Mouse (Mus musculus): ENCODE results near the gene 4933427I04Rik.
A peak's percentile ranks its signal among the peaks of the same experiment; 100 is the strongest.

The 4933427I04Rik gene

DNA sequence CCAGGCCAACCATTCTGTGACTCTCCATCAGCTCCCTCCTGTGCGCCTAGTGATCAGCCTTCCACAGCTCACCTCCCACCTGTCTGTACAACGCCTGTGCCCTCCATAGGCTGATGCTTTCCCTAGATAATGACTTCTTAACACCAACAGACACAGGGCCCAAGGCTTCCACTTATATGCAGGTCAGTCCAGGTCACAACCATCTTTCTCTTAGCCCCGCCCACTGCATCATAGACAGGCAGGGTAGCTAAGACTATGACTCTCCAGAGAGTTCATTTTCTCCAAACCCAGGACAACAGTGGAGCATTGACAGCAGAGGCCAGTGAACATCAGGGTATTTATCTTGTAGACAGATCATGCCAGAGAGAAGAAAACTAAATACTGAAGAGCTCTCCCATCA lies at the start of gene 4933427I04Rik:
Gene 4933427I04Rik (plus strand): TSS at position 301 of the 400 bp plus-strand sequence.
- no peak for DNase-seq (ENCODE audit: low spot score in 2 of 2)

DNA sequence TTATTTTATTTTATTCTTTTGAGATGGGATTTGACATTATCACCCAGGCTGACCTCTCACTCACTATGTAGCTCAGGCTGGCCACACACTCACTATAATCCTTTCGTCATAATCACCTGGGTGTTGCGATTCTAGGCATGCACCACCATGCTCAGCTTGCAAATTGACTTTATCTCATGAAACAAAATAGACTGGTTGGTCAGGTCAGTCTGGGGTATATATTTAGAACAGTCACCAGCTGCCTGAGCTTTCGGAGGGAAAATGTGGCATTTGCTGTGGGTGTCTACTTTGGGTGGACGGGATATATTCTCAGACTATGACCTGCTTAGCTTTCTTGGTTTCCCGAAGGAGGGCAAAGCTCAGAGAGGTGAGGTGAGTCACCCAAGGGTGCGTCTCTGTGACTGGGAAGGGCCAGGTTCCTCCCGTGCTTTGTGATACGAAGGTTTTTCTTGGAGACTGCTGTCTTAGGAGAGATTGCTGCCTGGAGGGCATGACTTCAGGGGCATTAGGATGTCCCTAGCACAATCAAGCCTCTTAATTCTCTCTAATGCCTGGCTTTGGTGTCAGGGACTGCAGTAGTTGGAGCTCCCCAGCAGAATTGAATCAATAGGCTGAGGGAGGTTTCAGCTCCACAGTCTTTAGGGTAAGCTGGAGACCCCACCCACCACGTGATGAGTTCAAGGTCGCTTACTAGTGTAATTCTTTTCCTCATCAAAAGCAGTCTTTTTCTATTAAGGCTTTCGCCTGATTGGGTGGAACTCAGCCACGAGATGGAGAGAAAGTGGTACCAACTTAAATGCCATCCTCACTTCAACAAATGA lies 48.8 kb upstream of the 4933427I04Rik start:
- no peak for DNase-seq (ENCODE audit: low spot score in 2 of 2)

DNA sequence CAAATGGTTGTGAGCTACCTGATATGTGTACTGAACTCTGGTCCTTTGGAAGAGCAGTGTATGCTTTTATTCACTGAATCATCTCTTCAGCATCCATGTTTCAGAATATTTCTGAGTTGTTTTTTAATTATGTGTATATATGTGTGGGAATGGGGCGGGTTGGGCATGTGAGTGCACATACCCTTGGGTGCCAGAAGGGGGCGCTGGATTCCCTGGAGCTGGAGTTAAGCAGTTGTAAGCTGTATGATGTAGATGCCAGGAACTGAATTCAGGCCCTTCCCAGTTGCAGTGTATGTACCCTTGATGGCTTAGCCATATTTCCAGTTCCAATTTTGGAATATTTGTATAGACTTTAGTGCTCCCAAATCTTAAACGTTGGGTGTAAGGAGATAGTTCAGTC lies 47.0 kb upstream of the 4933427I04Rik start:
- DNase-seq (ENCODE audit: low spot score in 2 of 2), result no peak

DNA sequence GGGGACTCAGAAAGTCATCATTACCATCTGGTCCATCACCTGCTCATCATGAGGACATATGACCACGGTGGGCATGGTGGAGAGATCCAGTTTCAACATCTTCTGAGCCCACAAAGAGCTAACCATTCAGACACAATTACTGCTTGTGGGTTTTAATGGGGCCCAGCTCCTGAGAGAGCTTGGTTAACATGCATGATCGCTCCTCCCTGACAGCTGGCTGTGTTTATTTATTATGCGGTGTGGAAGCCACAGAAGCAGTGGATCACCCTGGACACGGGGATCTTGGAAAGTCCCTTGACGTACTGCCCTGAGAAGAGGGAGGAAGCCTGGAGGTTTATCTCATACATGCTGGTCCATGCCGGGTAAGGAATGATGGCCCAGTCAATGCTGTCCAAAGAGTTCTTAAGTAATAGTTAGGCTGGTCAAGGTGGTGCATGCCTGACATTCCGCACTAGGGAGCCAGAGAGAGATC lies 45.4 kb upstream of the 4933427I04Rik start:
- DNase-seq (ENCODE audit: low spot score in 2 of 2), result no peak

DNA sequence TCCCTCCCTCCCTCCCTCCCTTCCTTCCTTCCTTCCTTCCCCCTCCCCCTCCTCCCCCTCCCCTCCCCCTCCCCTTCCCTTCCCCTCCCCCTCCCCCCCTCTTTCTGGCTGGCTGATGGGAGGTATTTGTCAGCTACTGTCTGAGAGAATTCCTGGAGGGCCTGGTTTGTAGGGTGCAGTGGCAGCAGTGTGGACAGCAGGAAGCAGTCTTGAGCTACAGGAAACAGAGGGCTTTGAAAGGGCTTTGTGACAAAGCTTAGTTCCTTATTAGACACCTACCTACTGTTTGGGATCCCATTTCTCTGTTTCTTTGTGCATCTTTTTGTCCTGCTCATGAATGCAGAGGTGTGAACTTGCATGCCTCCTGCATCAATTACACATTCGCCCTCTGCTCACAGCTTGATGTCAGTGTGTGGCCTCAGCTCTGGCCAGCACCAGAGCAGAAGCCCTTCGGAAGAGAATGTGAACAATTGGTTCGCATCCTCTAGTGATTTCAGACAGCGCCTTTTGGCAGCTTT lies 40.3 kb upstream of the 4933427I04Rik start:
- DNase-seq (ENCODE audit: low spot score in 2 of 2), result no peak

DNA sequence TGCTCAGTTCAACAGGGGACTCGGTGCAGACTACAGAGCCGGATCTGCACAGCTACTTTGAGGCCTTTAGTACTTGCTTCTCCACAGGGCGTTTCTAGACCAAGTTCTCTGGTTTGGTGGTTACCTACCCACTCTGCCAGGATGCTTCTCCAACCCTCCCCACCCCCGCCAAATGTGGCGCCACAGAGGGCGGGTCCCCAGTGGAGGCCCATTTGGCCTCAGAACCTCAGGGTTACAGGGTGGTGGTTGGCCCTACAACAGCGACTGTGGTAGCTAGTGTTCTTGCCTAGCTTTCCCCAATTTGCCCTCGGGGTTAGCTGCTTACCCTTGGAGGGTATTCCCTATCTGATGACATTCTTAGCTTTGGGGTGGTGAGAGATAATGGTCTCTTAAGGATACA lies 17.4 kb upstream of the 4933427I04Rik start:
- DNase-seq (ENCODE audit: low spot score in 2 of 2), result no peak

DNA sequence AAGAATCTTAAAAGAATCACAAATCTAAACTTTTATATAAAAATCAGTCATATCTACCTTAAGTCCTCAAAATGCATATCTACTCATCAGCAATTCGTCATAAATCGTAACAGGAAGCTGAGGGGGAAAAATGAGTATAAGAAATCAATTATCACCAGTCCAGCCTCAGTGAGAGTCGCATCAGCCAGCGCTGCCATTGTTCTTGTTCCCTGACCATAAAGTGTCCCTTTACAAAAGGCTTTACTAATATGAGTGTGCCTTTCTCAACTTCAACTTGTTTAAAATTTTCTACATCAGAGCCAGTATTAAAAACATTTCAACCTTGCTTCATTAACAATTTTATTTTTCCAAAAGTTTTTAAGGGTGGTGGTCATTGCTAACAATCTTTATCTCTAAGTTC lies 2.6 kb upstream of the 4933427I04Rik start:
- DNase-seq (ENCODE audit: low spot score in 2 of 2), result no peak

DNA sequence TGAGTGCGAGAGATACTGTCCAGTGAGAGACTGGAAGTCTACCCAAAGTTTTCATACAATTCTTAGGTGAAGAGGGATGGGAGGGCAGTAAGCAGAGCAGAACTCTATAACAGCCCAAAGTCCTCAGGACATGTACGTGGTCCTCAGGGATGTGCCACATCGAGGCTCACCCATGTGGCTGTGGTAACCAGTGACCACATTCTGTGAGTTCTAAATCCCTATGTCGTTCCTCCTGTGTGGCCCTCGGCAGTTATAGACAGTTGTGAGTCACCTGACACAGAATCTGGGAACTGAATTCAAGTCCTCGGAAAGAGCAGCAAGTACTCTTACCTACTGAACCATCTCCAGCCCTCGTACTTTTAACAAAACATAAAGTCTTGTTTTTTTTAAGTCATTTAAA lies 1.4 kb upstream of the 4933427I04Rik start:
- no peak for DNase-seq (ENCODE audit: low spot score in 2 of 2)

DNA sequence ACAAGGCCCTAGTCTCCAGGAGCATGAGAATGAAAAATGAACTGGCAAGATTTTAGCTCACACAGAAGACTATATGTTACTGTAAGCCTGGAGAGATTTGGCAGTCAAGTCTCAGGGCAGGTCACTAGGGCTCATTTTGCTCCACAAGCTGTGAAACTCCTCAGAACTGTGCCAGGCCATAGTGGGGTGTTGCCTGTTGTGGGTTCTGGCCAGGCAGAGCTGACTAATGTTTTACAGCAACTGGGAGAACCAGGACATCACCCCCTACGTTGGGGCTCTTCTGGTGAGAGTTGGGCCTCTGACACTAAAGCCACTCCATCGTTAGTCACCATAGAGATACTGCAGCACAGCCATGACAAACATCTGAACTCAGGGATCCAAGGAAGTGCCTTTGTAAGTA lies 324 bp downstream of the 4933427I04Rik start:
- no peak for DNase-seq (ENCODE audit: low spot score in 2 of 2)

DNA sequence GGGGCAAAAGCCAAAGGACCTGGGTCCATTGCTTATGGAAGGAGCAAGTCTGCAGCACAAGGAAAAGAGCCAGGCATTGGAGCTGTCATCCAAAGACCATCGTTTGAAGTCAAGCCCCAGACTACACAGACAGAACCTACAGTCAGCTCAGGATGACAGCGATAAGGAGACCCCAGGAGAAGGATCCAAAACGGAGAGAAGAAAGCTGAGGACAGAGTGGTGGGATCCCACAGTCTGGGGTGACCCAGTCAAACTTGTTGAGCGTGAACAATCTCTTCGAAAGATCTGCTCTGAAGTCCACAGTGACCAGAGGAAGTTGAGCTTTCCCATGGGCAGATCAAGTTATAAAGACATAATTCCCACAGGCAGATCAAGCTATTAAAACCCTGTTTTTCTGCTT lies 1.1 kb downstream of the 4933427I04Rik start:
- no peak for DNase-seq (ENCODE audit: low spot score in 2 of 2)

DNA sequence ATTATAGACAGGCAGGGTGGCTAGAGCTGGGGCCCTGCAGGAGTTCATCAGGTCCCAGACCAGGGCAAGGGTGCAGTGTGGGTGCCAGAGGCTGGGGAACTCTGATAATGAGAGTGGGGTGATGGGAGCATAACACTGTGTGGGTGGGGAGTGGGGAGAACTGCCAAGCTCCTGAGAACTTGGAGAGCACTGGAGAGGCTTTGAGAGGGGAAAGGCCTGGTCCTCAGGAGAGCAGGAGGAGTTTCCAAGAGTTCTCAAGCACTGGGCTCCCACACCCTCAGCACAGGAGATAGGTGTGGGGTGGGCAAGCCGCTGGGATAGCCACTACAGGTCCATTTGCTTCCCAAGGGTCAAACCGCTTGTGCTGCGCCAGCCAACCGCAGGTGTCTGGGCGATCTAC lies 34.2 kb downstream of the 4933427I04Rik start:
- no peak for DNase-seq (ENCODE audit: low spot score in 2 of 2)

DNA sequence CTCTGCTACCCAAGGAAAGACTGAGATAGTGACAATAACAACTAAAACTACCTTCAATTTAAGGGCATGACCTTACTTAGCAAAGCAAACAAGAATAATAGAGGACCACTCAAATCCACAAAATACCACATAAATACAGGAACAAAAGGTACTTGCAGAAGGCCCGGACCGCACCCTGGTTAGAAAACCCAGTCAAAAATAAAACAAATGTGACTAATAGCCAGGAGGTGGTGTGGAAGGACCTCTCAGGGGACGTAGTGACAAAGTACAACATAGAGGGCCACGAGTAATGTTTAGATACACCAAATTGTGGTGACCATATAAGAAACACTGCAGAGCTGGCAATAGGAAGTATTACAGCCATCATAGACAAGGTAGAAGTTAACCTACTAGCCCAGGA lies 34.8 kb downstream of the 4933427I04Rik start:
- DNase-seq (ENCODE audit: low spot score in 2 of 2), result no peak

DNA sequence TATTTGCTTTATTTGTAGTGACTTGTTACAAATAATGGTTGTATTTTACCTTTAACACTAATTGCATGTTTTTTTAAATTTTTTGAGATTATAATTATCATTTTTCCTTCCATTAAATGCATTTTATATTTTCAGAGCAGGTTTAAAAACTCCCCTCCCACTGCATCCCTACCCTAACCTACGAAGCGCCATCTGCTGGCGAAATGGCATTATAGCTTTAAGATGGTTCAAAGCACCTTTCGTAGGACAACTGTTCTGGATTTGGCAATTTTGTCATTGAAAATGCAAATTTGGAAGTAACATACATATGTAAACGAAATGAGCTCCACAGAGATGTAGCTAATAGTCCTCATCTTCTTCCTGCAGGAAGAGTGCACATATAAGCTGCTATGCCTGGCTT lies 39.2 kb downstream of the 4933427I04Rik start:
- peak; percentile 26 to 39 for DNase-seq (ENCODE audit: low spot score in 2 of 2)

DNA sequence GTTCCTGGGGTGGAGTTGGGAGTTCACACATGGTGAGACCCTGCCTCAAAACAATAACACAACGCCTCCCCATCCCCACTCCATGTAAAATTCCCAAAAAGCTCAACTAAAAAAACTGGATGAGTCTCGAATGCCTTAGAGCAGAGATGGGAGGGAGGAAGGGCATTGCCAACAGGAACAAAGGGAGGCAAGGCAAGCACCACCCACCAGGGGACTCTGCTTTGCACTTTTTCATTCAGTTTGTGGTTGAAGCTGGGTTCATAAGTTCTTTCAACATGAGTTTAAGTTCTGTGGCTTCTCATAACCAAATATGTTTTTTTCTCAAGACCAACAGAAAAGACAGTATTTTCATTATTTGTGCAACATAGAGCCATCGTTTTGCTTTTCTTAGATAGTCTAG lies 44.0 kb downstream of the 4933427I04Rik start:
- no peak for DNase-seq (ENCODE audit: low spot score in 2 of 2)

DNA sequence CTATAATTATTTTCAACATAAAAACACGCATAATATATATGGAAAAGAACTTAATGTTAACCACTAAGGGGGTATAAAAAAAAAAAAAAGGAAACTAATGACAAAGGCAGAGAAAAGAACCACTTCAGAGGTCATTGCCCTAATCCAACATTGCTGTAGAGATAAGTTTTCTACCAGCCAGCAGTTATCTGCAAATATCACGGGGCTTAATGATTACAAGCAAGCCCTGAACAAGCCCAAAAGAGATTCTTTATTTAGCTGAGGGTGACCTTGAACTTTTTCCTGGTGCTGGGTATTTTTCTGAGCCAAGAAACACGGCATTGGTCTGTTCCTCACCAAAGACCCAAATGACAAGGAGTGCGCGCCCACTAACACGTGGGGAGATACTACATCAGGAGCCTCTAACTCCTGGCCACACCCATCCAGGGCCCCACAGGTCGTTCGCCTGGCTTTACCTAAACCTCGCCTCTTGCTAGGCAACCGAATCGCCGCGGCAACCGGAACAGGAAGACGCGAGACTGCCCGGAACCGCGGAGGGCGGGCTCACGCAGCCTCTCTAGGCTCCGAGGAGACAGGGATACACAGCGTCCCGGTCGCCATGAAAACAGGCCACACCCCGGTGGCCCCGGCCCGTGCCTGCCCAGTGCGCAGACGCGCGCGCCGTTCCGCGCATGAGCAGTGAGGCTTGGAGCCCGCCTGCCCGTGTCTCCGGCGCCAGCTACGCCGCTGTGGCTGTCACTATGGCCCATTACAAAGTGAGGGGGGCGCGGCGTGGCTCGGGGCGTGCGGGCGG lies 45.0 kb downstream of the 4933427I04Rik start, which contains the start of gene Mycbp:
Gene Mycbp (plus strand): TSS at position 500 of the 793 bp plus-strand sequence.
- peak; percentile 99 for DNase-seq (ENCODE audit: low spot score in 2 of 2)

DNA sequence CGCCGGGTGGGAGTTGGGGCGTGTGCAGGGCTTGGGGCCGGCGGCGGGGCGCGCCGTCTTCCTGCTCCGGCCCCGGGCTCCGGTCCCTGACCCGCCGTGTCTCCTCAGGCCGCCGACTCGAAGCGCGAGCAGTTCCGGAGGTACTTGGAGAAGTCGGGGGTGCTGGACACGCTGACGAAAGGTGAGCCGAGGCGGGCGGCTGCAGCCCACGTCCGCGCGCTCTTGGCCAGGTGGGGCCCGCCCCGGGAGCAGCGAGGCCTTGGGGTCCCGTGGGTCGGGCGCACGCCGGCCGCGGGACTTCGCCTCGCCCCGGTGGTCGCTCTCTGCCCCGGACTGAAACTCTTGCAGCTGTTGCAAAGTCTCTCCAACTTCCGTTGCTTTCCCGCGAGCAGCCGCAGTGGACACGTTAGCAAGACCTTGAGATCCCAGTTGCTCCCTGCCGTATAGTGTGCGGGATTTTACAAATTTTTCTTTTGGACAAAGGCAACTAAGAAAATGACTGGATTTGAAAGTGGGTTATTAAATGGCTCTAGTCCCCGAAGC lies 45.7 kb downstream of the 4933427I04Rik start:
- no peak for DNase-seq (ENCODE audit: low spot score in 2 of 2)

DNA sequence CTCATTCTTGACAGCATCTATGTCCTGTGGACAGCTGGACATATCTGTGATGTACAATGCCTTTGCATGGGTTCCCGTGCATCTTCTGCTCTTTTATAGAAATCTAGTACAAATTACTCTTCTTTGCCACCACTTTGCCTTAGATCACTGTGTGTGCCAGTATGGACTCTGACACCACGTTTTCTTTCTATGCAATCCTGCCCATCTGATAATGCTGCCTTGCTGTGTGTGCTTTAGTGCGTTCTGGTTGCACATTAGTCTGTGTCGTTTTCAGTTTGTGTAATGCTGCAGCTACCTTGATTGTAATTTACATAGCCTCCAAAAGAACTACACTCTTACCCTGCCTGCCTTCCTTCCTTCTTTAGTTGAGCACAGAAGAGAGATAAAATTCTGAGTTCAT lies 52.0 kb downstream of the 4933427I04Rik start:
- DNase-seq (ENCODE audit: low spot score in 2 of 2), result no peak

DNA sequence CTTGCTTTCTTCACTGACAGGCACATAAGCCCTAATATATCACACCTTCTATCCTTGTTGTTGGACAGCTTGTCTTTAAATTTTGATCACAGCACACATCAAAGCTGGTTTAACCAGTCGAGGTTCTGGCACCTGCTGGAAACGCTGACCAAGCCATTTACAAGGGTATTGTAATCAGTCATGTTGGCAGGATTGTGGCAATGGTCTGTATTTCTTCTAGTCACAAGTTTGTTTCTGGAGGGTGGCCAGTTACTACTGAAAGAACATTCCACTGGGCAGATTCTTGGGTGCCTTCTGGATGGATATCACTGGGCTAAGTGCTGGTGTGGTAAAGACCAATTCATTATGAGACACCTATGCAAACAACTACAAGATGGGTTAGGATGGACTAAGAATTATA lies 53.0 kb downstream of the 4933427I04Rik start:
- DNase-seq (ENCODE audit: low spot score in 2 of 2), result no peak
